Mouse (Mus musculus) stomach, embryonic 14.5 days (tissue): ENCODE measurements around the gene Dnaja3. TPM values are rescaled to one million over a fixed set of nuclear protein-coding genes. Genes with fewer than 3 reads are reported as not detected.

Experiments
- polyA plus RNA-seq: library from polyadenylated mRNA; unstranded; fragments of >200 nt; fragmentation: Nextera tagmentation; extraction: Ambion mirVana; gene quantifications from 2 replicates; pipeline ENCODE4 v1.2.1, GENCODE M21; 2014

Gene Dnaja3
- polyA plus RNA-seq, 1 experiment from 2014 or later: 57.8 TPM

Other genes with a start within 250 kb of the Dnaja3 start
- 1.2 and 1.4 TPM in 2 replicates for gene Adcy9, start 219.5 kb upstream of the Dnaja3 start, polyA plus RNA-seq
- gene Srl, start 98.2 kb upstream of the Dnaja3 start, polyA plus RNA-seq: 10.5 and 13.8 TPM in 2 replicates
- gene Tfap4, start 80.1 kb upstream of the Dnaja3 start, polyA plus RNA-seq: 24.9 and 25.7 TPM in 2 replicates
- gene Glis2, start 45.3 kb upstream of the Dnaja3 start, polyA plus RNA-seq: 31.0 and 34.7 TPM in 2 replicates
- 84.7 and 85.5 TPM in 2 replicates for gene Pam16, start 15.0 kb upstream of the Dnaja3 start, polyA plus RNA-seq
- 17.5 and 20.4 TPM in 2 replicates for gene Vasn, start within 50 bp of the Dnaja3 start, polyA plus RNA-seq
- gene Coro7, start 39.8 kb downstream of the Dnaja3 start, polyA plus RNA-seq: 15.0 and 16.6 TPM in 2 replicates
- 69.7 and 70.6 TPM in 2 replicates for gene Nmral1, start 79.4 kb downstream of the Dnaja3 start, polyA plus RNA-seq
- 96.9 and 105 TPM in 2 replicates for gene Hmox2, start 86.4 kb downstream of the Dnaja3 start, polyA plus RNA-seq
- gene Cdip1, start 150.3 kb downstream of the Dnaja3 start, polyA plus RNA-seq: 83.6 and 87.0 TPM in 2 replicates
- 1.3 and 1.5 TPM in 2 replicates for gene 4930562C15Rik, start 195.4 kb downstream of the Dnaja3 start, polyA plus RNA-seq
- 41.4 and 46.1 TPM in 2 replicates for gene Ubald1, start 240.3 kb downstream of the Dnaja3 start, polyA plus RNA-seq
- gene Mgrn1, start 246.3 kb downstream of the Dnaja3 start, polyA plus RNA-seq: 85.4 and 91.4 TPM in 2 replicates